Mouse (Mus musculus) heart, postnatal 0 days (tissue): ENCODE measurements around the gene Twnk.

Source experiments
- CTCF ChIP-seq: IDR thresholded peaks from 2 replicates; pipeline ENCODE4 v1.5.1; 2016; ENCODE audit warnings: antibody characterized with exemption, control low read depth, low read depth
- EP300 ChIP-seq: IDR thresholded peaks from 2 replicates; pipeline ENCODE4 v1.6.1; 2016; ENCODE audit warnings: antibody characterized with exemption, low read depth

DNA sequence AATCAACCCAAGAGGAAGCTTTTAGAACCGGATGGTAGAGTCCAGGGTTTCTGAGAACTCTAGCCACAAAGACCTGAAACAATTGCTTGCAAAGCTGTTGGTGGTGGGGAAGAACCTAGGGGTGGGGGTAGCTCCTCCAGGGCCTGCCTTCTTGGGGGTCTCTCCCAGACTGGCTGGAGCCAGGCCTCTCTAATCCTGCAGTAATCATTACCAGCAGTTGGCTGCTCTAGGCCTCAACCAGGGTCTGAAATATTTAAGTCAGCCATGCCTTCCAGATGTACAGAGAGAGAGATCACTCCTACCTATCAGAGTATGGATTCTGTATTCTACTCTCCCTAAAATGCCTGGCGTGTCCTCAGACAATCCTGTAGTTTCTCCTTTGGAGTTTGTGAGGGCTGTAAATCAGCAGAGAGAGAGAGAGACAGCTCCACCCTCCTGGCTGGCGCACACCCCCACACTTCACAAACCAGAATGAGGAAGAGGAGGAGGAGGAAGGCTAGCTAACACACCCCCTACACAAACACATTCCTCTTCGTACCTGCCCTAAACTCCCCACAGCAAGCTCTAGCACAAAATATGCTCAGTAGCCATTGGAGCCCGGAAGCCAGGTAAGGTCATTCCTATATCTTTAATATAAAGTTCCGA lies 8.2 kb downstream of the Twnk start:
- TF ChIP-seq CTCF (no peak), EP300 (no peak)
